Mouse (Mus musculus) kidney, embryonic 14.5 days (tissue): ENCODE measurements around the gene Snx6. TPM values are rescaled to one million over a fixed set of nuclear protein-coding genes. Genes with fewer than 3 reads are reported as not detected.
A peak's percentile ranks its signal among the peaks of the same experiment; 100 is the strongest.
"Not testable (repeated sequence)": the region's sequence is repeated elsewhere in the genome, so short reads cannot be mapped to it uniquely, and the experiment has no call there.

Source experiments
- ATAC-seq: fragments of 200-750 bp; cut with Nextera tagmentation; 2 replicates; pipeline ENCODE4 v1.8.0; 2017; ENCODE audit warnings: moderate number of reproducible peaks, mild to moderate bottlenecking, moderate TSS enrichment, moderate library complexity; ENCODE audit not compliant: low FRiP score, low TSS enrichment
- H3K27ac ChIP-seq: fragments of 300-500 bp; sonication (generic); 2 replicates; pipeline ENCODE4 v1.5.1; 2014; ENCODE audit warnings: low read depth, mild to moderate bottlenecking, low read length, moderate library complexity, mixed read lengths
- H3K27me3 ChIP-seq: fragments of 300-500 bp; sonication (generic); 2 replicates; pipeline ENCODE4 v1.6.1; 2014; ENCODE audit warnings: mild to moderate bottlenecking, low read length; ENCODE audit not compliant: control insufficient read depth, insufficient read depth
- H3K36me3 ChIP-seq: fragments of 300-500 bp; sonication (generic); 2 replicates; pipeline ENCODE4 v1.6.1; 2014; ENCODE audit warnings: low read length, mixed read lengths; ENCODE audit not compliant: control insufficient read depth, insufficient read depth
- H3K4me1 ChIP-seq: fragments of 300-500 bp; sonication (generic); 2 replicates; pipeline ENCODE4 v1.6.1; 2014; ENCODE audit warnings: low read length, mixed read lengths; ENCODE audit not compliant: control insufficient read depth, insufficient read depth
- H3K4me2 ChIP-seq: fragments of 300-500 bp; sonication (generic); replicated peaks from 2 replicates; pipeline ENCODE4 v1.6.1; 2014; ENCODE audit warnings: low read depth, mild to moderate bottlenecking, low read length
- H3K4me3 ChIP-seq: fragments of 300-500 bp; sonication (generic); 2 replicates; pipeline ENCODE4 v1.5.1; 2014; ENCODE audit warnings: mild to moderate bottlenecking, low read length
- H3K9ac ChIP-seq: fragments of 300-500 bp; sonication (generic); 2 replicates; pipeline ENCODE4 v1.6.1; 2014; ENCODE audit warnings: low read depth, mild to moderate bottlenecking, low read length, moderate library complexity
- H3K9me3 ChIP-seq: fragments of 300-500 bp; sonication (generic); 2 replicates; pipeline ENCODE4 v1.6.1; 2016; ENCODE audit warnings: low read length; ENCODE audit not compliant: control insufficient read depth
- WGBS: fragments of 180-500 bp; shearing (Covaris S2); extraction: QIAGEN DNeasy Blood & Tissue Kit; methylation state at CpG from one replicate; pipeline ENCODE4 v1.1.7; 2014; 5-methylcytosine and 5-hydroxymethylcytosine counted together
- polyA plus RNA-seq: library from polyadenylated mRNA; unstranded; fragments of >200 nt; fragmentation: Nextera tagmentation; extraction: Ambion mirVana; gene quantifications from 2 replicates; pipeline ENCODE4 v1.2.1, GENCODE M21; 2014

Snx6 gene
- polyA plus RNA-seq, 1 experiment from 2014 or later, result 199 TPM

GRCm38 (mm10) chr12:54831927-54832326 lies 36.4 kb upstream of the Snx6 start:
- not testable (repeated sequence) for ATAC-seq, H3K4me2 ChIP-seq, H3K36me3 ChIP-seq, H3K9me3 ChIP-seq, H3K27ac ChIP-seq, H3K4me1 ChIP-seq, H3K27me3 ChIP-seq, H3K4me3 ChIP-seq, H3K9ac ChIP-seq
- 80% methylated on average over 1 of the region's 1 CpGs for WGBS

- no peaks in the 10 kb centered on the region for H3K9me3 ChIP-seq
- WGBS, result 18% methylated on average over 6 of the region's 6 CpGs
- no peaks in the 10 kb centered on the region for H3K36me3 ChIP-seq
- H3K27ac ChIP-seq, result no peak overlapping the region
- H3K4me1 ChIP-seq, result 0 out of 2 replicates have a peak, but pooled peaks cover 3% of the 10 kb centered on the region
- H3K9ac ChIP-seq, result no peak overlapping the region
- no peaks in the 10 kb centered on the region for H3K27me3 ChIP-seq
- no peak overlapping the region for H3K4me2 ChIP-seq
- H3K4me3 ChIP-seq, result no peak overlapping the region
- ATAC-seq, result peak; percentile 71; the same call in 1 of the 2 replicates
Measured at GRCm38 (mm10) chr12:54830574-54830973, 35.1 kb upstream of the Snx6 start.

GRCm38 (mm10) chr12:54829876-54830275 lies 34.4 kb upstream of the Snx6 start:
- Histone ChIP-seq H3K9me3 (no peaks in the 10 kb centered on the region), H3K9ac (no peak overlapping the region), H3K27ac (no peak overlapping the region), H3K27me3 (no peaks in the 10 kb centered on the region), H3K4me2 (no peak overlapping the region), H3K4me3 (no peak overlapping the region), H3K4me1 (0 out of 2 replicates have a peak, but pooled peaks cover 2% of the 10 kb centered on the region), H3K36me3 (no peaks in the 10 kb centered on the region)
- no peak for ATAC-seq
- WGBS, result 59% methylated on average over 5 of the region's 5 CpGs

GRCm38 (mm10) chr12:54828043-54828442 lies 32.5 kb upstream of the Snx6 start:
- H3K4me2 ChIP-seq, result no peak overlapping the region
- no peaks in the 10 kb centered on the region for H3K4me1 ChIP-seq
- no peak overlapping the region for H3K9ac ChIP-seq
- no peak overlapping the region for H3K27ac ChIP-seq
- no peaks in the 10 kb centered on the region for H3K9me3 ChIP-seq
- ATAC-seq, result no peak
- H3K36me3 ChIP-seq, result no peaks in the 10 kb centered on the region
- no peak overlapping the region for H3K4me3 ChIP-seq
- WGBS, result 75% methylated on average over 1 of the region's 1 CpGs
- no peaks in the 10 kb centered on the region for H3K27me3 ChIP-seq

GRCm38 (mm10) chr12:54825202-54825601 lies 29.7 kb upstream of the Snx6 start:
- H3K4me2 ChIP-seq, result no peak overlapping the region
- ATAC-seq, result no peak
- no peak overlapping the region for H3K27ac ChIP-seq
- WGBS, result 97% methylated on average over 3 of the region's 3 CpGs
- no peak overlapping the region for H3K9ac ChIP-seq
- no peaks in the 10 kb centered on the region for H3K9me3 ChIP-seq
- no peaks in the 10 kb centered on the region for H3K4me1 ChIP-seq
- no peaks in the 10 kb centered on the region for H3K36me3 ChIP-seq
- no peak overlapping the region for H3K4me3 ChIP-seq
- no peaks in the 10 kb centered on the region for H3K27me3 ChIP-seq

GRCm38 (mm10) chr12:54822836-54823426 lies 27.4 kb upstream of the Snx6 start:
- WGBS, result 65% methylated on average over 4 of the region's 4 CpGs
- Histone ChIP-seq H3K4me2 (no peak overlapping the region), H3K9ac (no peak overlapping the region), H3K27me3 (no peaks in the 10 kb centered on the region), H3K36me3 (no peaks in the 10 kb centered on the region), H3K27ac (no peak overlapping the region), H3K4me3 (no peak overlapping the region), H3K4me1 (no peaks in the 10 kb centered on the region), H3K9me3 (no peaks in the 10 kb centered on the region)
- ATAC-seq, result no peak

- no peak overlapping the region for H3K27ac ChIP-seq
- H3K27me3 ChIP-seq, result no peaks in the 10 kb centered on the region
- 42% methylated on average over 2 of the region's 2 CpGs for WGBS
- ATAC-seq, result no peak
- no peaks in the 10 kb centered on the region for H3K4me1 ChIP-seq
- H3K9me3 ChIP-seq, result no peaks in the 10 kb centered on the region
- no peak overlapping the region for H3K4me2 ChIP-seq
- no peak overlapping the region for H3K9ac ChIP-seq
- H3K4me3 ChIP-seq, result no peak overlapping the region
- no peaks in the 10 kb centered on the region for H3K36me3 ChIP-seq
Measured at GRCm38 (mm10) chr12:54820684-54821161, 25.2 kb upstream of the Snx6 start.

GRCm38 (mm10) chr12:54819181-54819935 lies 23.9 kb upstream of the Snx6 start:
- H3K27me3 ChIP-seq, result no peaks in the 10 kb centered on the region
- H3K36me3 ChIP-seq, result no peaks in the 10 kb centered on the region
- H3K27ac ChIP-seq, result no peak overlapping the region
- H3K4me2 ChIP-seq, result no peak overlapping the region
- WGBS, result 74% methylated on average over 6 of the region's 6 CpGs
- no peaks in the 10 kb centered on the region for H3K4me1 ChIP-seq
- no peaks in the 10 kb centered on the region for H3K9me3 ChIP-seq
- no peak overlapping the region for H3K4me3 ChIP-seq
- no peak for ATAC-seq
- H3K9ac ChIP-seq, result no peak overlapping the region

- ATAC-seq, result no peak
- Histone ChIP-seq H3K9me3 (no peaks in the 10 kb centered on the region), H3K4me1 (no peaks in the 10 kb centered on the region), H3K9ac (no peak overlapping the region), H3K4me3 (no peak overlapping the region), H3K27ac (no peak overlapping the region), H3K27me3 (no peaks in the 10 kb centered on the region), H3K4me2 (no peak overlapping the region), H3K36me3 (no peaks in the 10 kb centered on the region)
- 76% methylated on average over 2 of the region's 2 CpGs for WGBS
Measured at GRCm38 (mm10) chr12:54810142-54810541, 14.6 kb upstream of the Snx6 start.
